Mouse (Mus musculus) intestine, embryonic 16.5 days (tissue): ENCODE data around the gene Cpxm1. TPM values are rescaled to one million over a fixed set of nuclear protein-coding genes. Genes with fewer than 3 reads are reported as not detected.

ENCODE experiments used
- ATAC-seq: fragments of 200-750 bp; cut with Nextera tagmentation; 2 replicates; pipeline ENCODE4 v1.8.0; 2017; ENCODE audit warnings: moderate TSS enrichment, moderate library complexity
- H3K27ac ChIP-seq: fragments of 300-500 bp; sonication (generic); 2 replicates; pipeline ENCODE4 v1.5.1; 2014; ENCODE audit warnings: mild to moderate bottlenecking, low read length
- H3K27me3 ChIP-seq: fragments of 300-500 bp; sonication (generic); replicated peaks from 2 replicates; pipeline ENCODE4 v1.6.1; 2014; ENCODE audit warnings: low read length, control low read depth, mixed read lengths; ENCODE audit not compliant: control insufficient read depth, insufficient read depth
- H3K36me3 ChIP-seq: fragments of 300-500 bp; sonication (generic); 2 replicates; pipeline ENCODE4 v1.6.1; 2014; ENCODE audit warnings: low read length, control low read depth; ENCODE audit not compliant: control insufficient read depth, insufficient read depth
- H3K4me1 ChIP-seq: fragments of 300-500 bp; sonication (generic); 2 replicates; pipeline ENCODE4 v1.6.1; 2014; ENCODE audit warnings: low read length, control low read depth, mixed read lengths; ENCODE audit not compliant: control insufficient read depth, insufficient read depth
- H3K4me2 ChIP-seq: fragments of 300-500 bp; sonication (generic); 2 replicates; pipeline ENCODE4 v1.6.1; 2014; ENCODE audit warnings: low read depth, low read length, control low read depth
- H3K4me3 ChIP-seq: fragments of 300-500 bp; sonication (generic); 2 replicates; pipeline ENCODE4 v1.5.1; 2014; ENCODE audit warnings: mild to moderate bottlenecking, low read length
- H3K9ac ChIP-seq: fragments of 300-500 bp; sonication (generic); 2 replicates; pipeline ENCODE4 v1.6.1; 2014; ENCODE audit warnings: low read depth, low read length
- H3K9me3 ChIP-seq: fragments of 300-500 bp; sonication (generic); 2 replicates; pipeline ENCODE4 v1.6.1; 2016; ENCODE audit warnings: low read length, control low read depth; ENCODE audit not compliant: control insufficient read depth
- WGBS: fragments of 180-500 bp; shearing (Covaris S2); extraction: QIAGEN DNeasy Blood & Tissue Kit; methylation state at CpG from one replicate; pipeline ENCODE4 v1.1.7; 2014; 5-methylcytosine and 5-hydroxymethylcytosine counted together
- polyA plus RNA-seq: library from polyadenylated mRNA; unstranded; fragments of >200 nt; fragmentation: Nextera tagmentation; extraction: Ambion mirVana; gene quantifications from 2 replicates; pipeline ENCODE4 v1.2.1, GENCODE M21; 2015

Cpxm1 gene
- polyA plus RNA-seq, 1 experiment from 2014 or later: 36.6 TPM

GRCm38 (mm10) chr2:130406178-130406577 is 8.8 kb upstream of the Cpxm1 start, which contains the start of gene Tmem239:
Gene Tmem239, plus strand, starts transcription at chr2:130406478.
- 84% methylated on average over 2 of the region's 2 CpGs for WGBS

DNA sequence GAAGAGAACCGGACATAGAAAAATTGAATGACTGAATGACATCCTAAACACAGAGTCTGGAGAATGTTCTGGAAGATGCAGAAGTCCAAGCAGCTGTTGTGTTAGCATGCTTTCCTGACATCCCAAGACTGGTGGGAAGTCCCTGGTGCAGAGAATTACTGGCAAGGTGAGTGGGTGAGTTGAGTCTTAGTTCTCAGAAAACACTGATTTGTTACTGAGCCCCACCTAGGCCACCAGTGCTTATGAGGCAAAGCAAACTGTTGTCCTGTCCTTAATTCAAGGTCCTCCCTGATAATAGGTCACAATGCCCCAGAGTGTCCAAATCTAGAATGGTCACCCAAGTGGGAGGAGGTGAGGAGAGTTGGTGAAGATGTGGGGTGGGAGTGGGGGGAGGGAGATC is 7.6 kb upstream of the Cpxm1 start, which contains the start of the genes Gm28372 and 1700020A23Rik:
Gene Gm28372 (plus strand): TSS at position 301 of the 400 bp plus-strand sequence.
Gene 1700020A23Rik (plus strand): TSS at position 321 of the 400 bp plus-strand sequence.
- Histone ChIP-seq H3K4me1 (no peaks in the 10 kb centered on the region), H3K9ac (no peak within 1 kb of the TSS), H3K27me3 (no peaks in the 10 kb centered on the region), H3K9me3 (no peaks in the 10 kb centered on the region), H3K4me3 (no peak within 1 kb of the TSS), H3K4me2 (no peak within 1 kb of the TSS), H3K27ac (no peak within 1 kb of the TSS), H3K36me3 (no peaks in the 10 kb centered on the region)
- 83% methylated on average over 1 of the region's 1 CpGs for WGBS
- no peak for ATAC-seq

More at GRCm38 (mm10) chr2:130406178-130406577, 8.8 kb upstream of the Cpxm1 start, which contains the start of gene Tmem239:
- Histone ChIP-seq H3K4me2 (no peak within 1 kb of the TSS), H3K27me3 (no peaks in the 10 kb centered on the region), H3K4me3 (no peak within 1 kb of the TSS), H3K9me3 (no peaks in the 10 kb centered on the region), H3K36me3 (no peaks in the 10 kb centered on the region), H3K9ac (no peak within 1 kb of the TSS), H3K27ac (no peak within 1 kb of the TSS), H3K4me1 (no peaks in the 10 kb centered on the region)
- ATAC-seq: no peak

DNA sequence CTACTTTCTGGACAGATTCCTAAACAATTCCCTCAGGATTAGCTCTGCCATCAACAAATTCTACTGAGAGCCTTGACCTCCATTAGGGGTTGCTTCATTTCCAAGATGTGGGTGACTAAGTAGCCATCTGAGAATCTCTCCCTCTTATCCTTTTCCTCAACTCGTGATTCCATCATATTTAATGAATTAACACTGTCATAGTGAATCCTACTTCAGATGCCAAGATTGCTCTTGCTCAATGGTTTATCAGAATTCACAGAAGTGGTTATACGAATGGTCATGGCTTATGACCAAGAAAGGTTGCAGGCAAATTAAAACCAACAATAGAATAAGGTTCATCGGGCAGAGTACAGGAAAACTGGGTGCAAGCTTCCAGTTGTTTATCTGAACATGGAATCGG is 4.5 kb upstream of the Cpxm1 start:
- no peak overlapping the region for H3K4me3 ChIP-seq
- 77% methylated on average over 4 of the region's 4 CpGs for WGBS

DNA sequence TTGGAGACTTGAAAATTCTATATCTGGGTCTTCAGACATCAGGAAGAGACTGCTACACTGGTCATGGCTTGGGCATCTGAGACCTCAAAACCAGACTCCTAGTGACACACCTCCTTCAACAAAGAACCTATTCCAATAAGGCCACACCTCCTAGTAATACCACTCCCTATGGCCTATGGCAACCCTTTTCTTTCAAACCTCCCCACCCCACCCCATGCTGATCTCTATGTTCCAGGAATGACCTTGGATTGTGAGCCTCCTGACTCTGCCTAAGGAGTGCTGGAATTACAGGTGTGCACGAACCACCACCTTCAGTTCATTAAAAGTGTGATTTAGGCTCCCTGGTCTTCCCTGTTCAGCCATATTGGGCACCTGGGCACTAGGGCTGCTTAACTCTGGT is 2.7 kb upstream of the Cpxm1 start:
- Histone ChIP-seq H3K36me3 (no peaks in the 10 kb centered on the region), H3K9me3 (no peaks in the 10 kb centered on the region), H3K4me1 (peaks cover 4% of the 10 kb centered on the region), H3K4me3 (no peak overlapping the region), H3K27me3 (no peaks in the 10 kb centered on the region), H3K4me2 (no peak overlapping the region), H3K9ac (no peak overlapping the region), H3K27ac (no peak overlapping the region)
- WGBS: 89% methylated on average over 1 of the region's 1 CpGs
- ATAC-seq: no peak

More for the DNA sequence above, 4.5 kb upstream of the Cpxm1 start:
- no peak overlapping the region for H3K9ac ChIP-seq
- H3K4me2 ChIP-seq: no peak overlapping the region
- H3K36me3 ChIP-seq: no peaks in the 10 kb centered on the region
- no peaks in the 10 kb centered on the region for H3K27me3 ChIP-seq
- no peak overlapping the region for H3K27ac ChIP-seq
- H3K9me3 ChIP-seq: no peaks in the 10 kb centered on the region
- H3K4me1 ChIP-seq: peaks cover 4% of the 10 kb centered on the region
- ATAC-seq: no peak

- 0 out of 2 replicates have a peak, but pooled peaks have one; percentile 4 for ATAC-seq
- no peak overlapping the region for H3K27ac ChIP-seq
- no peaks in the 10 kb centered on the region for H3K27me3 ChIP-seq
- peaks cover 4% of the 10 kb centered on the region for H3K4me1 ChIP-seq
- H3K4me3 ChIP-seq: peak overlapping the region; percentile 64
- WGBS: 22% methylated on average over 12 of the region's 14 CpGs
- no peaks in the 10 kb centered on the region for H3K9me3 ChIP-seq
- 0 out of 2 replicates have a peak, but pooled peaks cover 2% of the 10 kb centered on the region for H3K36me3 ChIP-seq
- peak overlapping the region; percentile 96 for H3K4me2 ChIP-seq
- H3K9ac ChIP-seq: peak overlapping the region; percentile 76
Measured at GRCm38 (mm10) chr2:130398091-130398490, 717 bp upstream of the Cpxm1 start.

- Histone ChIP-seq H3K4me2 (no peak overlapping the region), H3K27ac (no peak overlapping the region), H3K4me3 (no peak overlapping the region), H3K9me3 (no peaks in the 10 kb centered on the region), H3K36me3 (0 out of 2 replicates have a peak, but pooled peaks cover 4% of the 10 kb centered on the region), H3K27me3 (no peaks in the 10 kb centered on the region), H3K4me1 (peaks cover 4% of the 10 kb centered on the region), H3K9ac (no peak overlapping the region)
- ATAC-seq: no peak
- WGBS: 94% methylated on average over 11 of the region's 11 CpGs
Measured at GRCm38 (mm10) chr2:130395696-130396095, 1.7 kb downstream of the Cpxm1 start.

- no peak for ATAC-seq
- no peaks in the 10 kb centered on the region for H3K9me3 ChIP-seq
- no peak overlapping the region for H3K27ac ChIP-seq
- no peak overlapping the region for H3K4me2 ChIP-seq
- no peaks in the 10 kb centered on the region for H3K27me3 ChIP-seq
- 0 out of 2 replicates have a peak, but pooled peaks cover 4% of the 10 kb centered on the region for H3K36me3 ChIP-seq
- peaks cover 2% of the 10 kb centered on the region for H3K4me1 ChIP-seq
- WGBS: 88% methylated on average over 3 of the region's 3 CpGs
- H3K4me3 ChIP-seq: no peak overlapping the region
- H3K9ac ChIP-seq: no peak overlapping the region
Measured at GRCm38 (mm10) chr2:130392836-130393235, 4.5 kb downstream of the Cpxm1 start.

DNA sequence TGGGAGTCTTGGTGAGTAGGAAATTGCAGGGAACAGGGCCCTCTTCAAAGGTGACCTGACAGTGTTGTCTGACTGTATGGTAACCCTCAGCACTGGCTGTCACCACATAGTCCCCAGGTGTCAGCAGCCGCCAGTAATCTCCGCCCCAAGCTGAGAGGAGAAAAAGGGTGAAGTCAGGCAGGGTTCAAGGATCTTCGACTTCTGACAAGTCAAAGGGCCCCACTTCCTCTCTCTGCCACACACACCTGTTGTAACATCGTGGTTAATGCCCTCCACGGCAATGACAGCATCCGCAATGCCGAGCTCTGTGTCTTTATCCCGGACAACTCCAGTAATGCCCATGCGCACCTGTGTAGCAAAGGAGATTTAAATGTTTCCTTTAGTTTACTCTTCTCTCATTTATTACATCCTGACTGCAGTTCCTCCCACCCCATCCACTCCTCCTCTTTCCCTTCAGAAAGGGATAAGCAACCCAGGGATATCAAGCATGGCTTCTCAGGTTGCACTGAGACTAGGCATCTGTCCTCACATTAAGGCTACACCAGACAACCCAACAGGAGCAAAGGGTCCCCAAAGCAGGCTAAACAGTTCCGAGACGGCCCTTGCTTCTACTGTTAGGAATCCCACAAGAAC is 6.3 kb downstream of the Cpxm1 start:
- Histone ChIP-seq H3K9ac (no peak overlapping the region), H3K27me3 (no peaks in the 10 kb centered on the region), H3K4me2 (no peak overlapping the region), H3K9me3 (no peaks in the 10 kb centered on the region), H3K36me3 (0 out of 2 replicates have a peak, but pooled peaks cover 4% of the 10 kb centered on the region), H3K27ac (no peak overlapping the region), H3K4me1 (no peaks in the 10 kb centered on the region), H3K4me3 (no peak overlapping the region)
- ATAC-seq: no peak
- WGBS: 82% methylated on average over 11 of the region's 11 CpGs

DNA sequence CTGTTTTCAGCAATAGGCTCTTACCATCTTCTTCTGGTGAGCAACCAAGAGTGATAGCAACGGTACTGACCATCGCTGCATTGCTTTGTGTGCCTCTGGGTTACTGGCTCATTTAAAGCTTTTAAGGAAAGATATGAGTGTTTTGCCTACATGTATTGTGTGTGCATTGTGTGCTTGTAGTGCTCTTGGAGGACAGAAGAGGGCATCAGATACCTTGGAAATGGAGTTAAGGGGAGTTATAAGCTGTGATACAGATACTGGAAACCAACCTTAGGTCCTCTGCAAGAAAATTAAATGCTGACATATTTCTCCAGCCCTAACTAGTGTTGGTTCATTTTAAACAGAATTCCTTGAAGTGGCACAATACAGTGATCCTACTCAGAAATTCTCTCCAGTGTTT is 8.6 kb downstream of the Cpxm1 start:
- Histone ChIP-seq H3K27me3 (no peaks in the 10 kb centered on the region), H3K9ac (no peak overlapping the region), H3K36me3 (0 out of 2 replicates have a peak, but pooled peaks cover 4% of the 10 kb centered on the region), H3K27ac (no peak overlapping the region), H3K4me2 (no peak overlapping the region), H3K4me1 (no peaks in the 10 kb centered on the region), H3K4me3 (no peak overlapping the region), H3K9me3 (no peaks in the 10 kb centered on the region)
- WGBS: 68% methylated on average over 2 of the region's 2 CpGs
- ATAC-seq: no peak
